Mouse (Mus musculus): ENCODE data around the gene Erv3. TPM values are rescaled to one million over a fixed set of nuclear protein-coding genes. Genes with fewer than 3 reads are reported as not detected.
"Not testable (repeated sequence)": the region's sequence is repeated elsewhere in the genome, so short reads cannot be mapped to it uniquely, and the experiment has no call there.

The Erv3 gene
- total RNA-seq, 2 experiments from 2014 or later = 0.09 to 0.19 TPM

GRCm38 (mm10) chr2:131834296-131834695 lies 25.3 kb downstream of the Erv3 start:
- intact Hi-C loops (cut with DNase I) = no loop called here

GRCm38 (mm10) chr2:131831861-131832260 lies 27.7 kb downstream of the Erv3 start:
- no peak overlapping the region for H3K27ac ChIP-seq
- no peak for DNase-seq (ENCODE audit: extremely low spot score in 1 of 2, low spot score in 2 of 2)
- H3K4me3 ChIP-seq = no peak overlapping the region
- intact Hi-C loops (cut with DNase I) = no loop called here
- no peak for TF ChIP-seq CTCF (IDR thresholded peaks at IDR 0.05)

More at GRCm38 (mm10) chr2:131834296-131834695, 25.3 kb downstream of the Erv3 start:
- H3K27ac ChIP-seq = no peak overlapping the region
- no peak for DNase-seq (ENCODE audit: extremely low spot score in 1 of 2, low spot score in 2 of 2)
- H3K4me3 ChIP-seq = no peak overlapping the region
- TF ChIP-seq CTCF (IDR thresholded peaks at IDR 0.05) = no peak

- DNase-seq (ENCODE audit: extremely low spot score in 1 of 2, low spot score in 2 of 2); H3K4me3 ChIP-seq; intact Hi-C loops (cut with DNase I); H3K27ac ChIP-seq: not testable (repeated sequence)
These were observed 28.6 kb downstream of the Erv3 start for GRCm38 (mm10) chr2:131830945-131831344.

- peak overlapping the region; percentile 24 for H3K4me3 ChIP-seq
- intact Hi-C loops (cut with DNase I) = loop anchor here (1.0 to 10.0 kb wide), 3 partner anchors 82 to 227 kb away; no protein-coding TSS in a partner anchor
- peak overlapping the region; percentile 75 for H3K27ac ChIP-seq
- peak; percentile 47 to 60 for DNase-seq (ENCODE audit: extremely low spot score in 1 of 2, low spot score in 2 of 2)
- peak; percentile 73 for TF ChIP-seq CTCF (IDR thresholded peaks at IDR 0.05)
These were observed 31.3 kb downstream of the Erv3 start for GRCm38 (mm10) chr2:131827999-131828975.

GRCm38 (mm10) chr2:131827026-131827687 lies 32.4 kb downstream of the Erv3 start:
- no peak overlapping the region for H3K27ac ChIP-seq
- intact Hi-C loops (cut with DNase I) = loop anchor here (5.0 to 10.0 kb wide), 2 partner anchors 110 to 228 kb away; no protein-coding TSS in a partner anchor

GRCm38 (mm10) chr2:131825498-131825897 lies 34.0 kb downstream of the Erv3 start:
- no peak for DNase-seq (ENCODE audit: extremely low spot score in 1 of 2, low spot score in 2 of 2)
- intact Hi-C loops (cut with DNase I) = loop anchor here (5.0 to 10.0 kb wide), 2 partner anchors 112 to 229 kb away; no protein-coding TSS in a partner anchor
- Histone ChIP-seq H3K4me3 (no peak overlapping the region), H3K27ac (no peak overlapping the region)
- no peak for TF ChIP-seq CTCF (IDR thresholded peaks at IDR 0.05)

More at GRCm38 (mm10) chr2:131827026-131827687, 32.4 kb downstream of the Erv3 start:
- no peak for DNase-seq (ENCODE audit: extremely low spot score in 1 of 2, low spot score in 2 of 2)
- H3K4me3 ChIP-seq = no peak overlapping the region
- TF ChIP-seq CTCF (IDR thresholded peaks at IDR 0.05) = no peak

- intact Hi-C loops (cut with DNase I) = loop anchor here (10.0 kb wide), 1 partner anchor 231 kb away; no protein-coding TSS in a partner anchor
- no peak for TF ChIP-seq CTCF (IDR thresholded peaks at IDR 0.05)
- Histone ChIP-seq H3K27ac (no peak overlapping the region), H3K4me3 (no peak overlapping the region)
- no peak for DNase-seq (ENCODE audit: extremely low spot score in 1 of 2, low spot score in 2 of 2)
These were observed 35.6 kb downstream of the Erv3 start for GRCm38 (mm10) chr2:131823931-131824330.

GRCm38 (mm10) chr2:131822492-131822891 lies 37.1 kb downstream of the Erv3 start:
- H3K4me3 ChIP-seq = no peak overlapping the region
- no peak overlapping the region for H3K27ac ChIP-seq
- intact Hi-C loops (cut with DNase I) = loop anchor here (10.0 kb wide), 1 partner anchor 232 kb away; no protein-coding TSS in a partner anchor
- DNase-seq (ENCODE audit: extremely low spot score in 1 of 2, low spot score in 2 of 2) = no peak
- no peak for TF ChIP-seq CTCF (IDR thresholded peaks at IDR 0.05)

GRCm38 (mm10) chr2:131821708-131821990 lies 37.9 kb downstream of the Erv3 start:
- Histone ChIP-seq H3K27ac (peak overlapping the region; percentile 51), H3K4me3 (no peak overlapping the region)
- no peak for TF ChIP-seq CTCF (IDR thresholded peaks at IDR 0.05)
- intact Hi-C loops (cut with DNase I) = loop anchor here (2.0 to 10.0 kb wide), 3 partner anchors 233 to 419 kb away; no protein-coding TSS in a partner anchor
- DNase-seq (ENCODE audit: extremely low spot score in 1 of 2, low spot score in 2 of 2) = no peak

GRCm38 (mm10) chr2:131820932-131821707 lies 38.4 kb downstream of the Erv3 start:
- intact Hi-C loops (cut with DNase I) = loop anchor here (1.0 to 10.0 kb wide), 4 partner anchors 128 to 420 kb away; no protein-coding TSS in a partner anchor
- Histone ChIP-seq H3K4me3 (no peak overlapping the region), H3K27ac (peak overlapping the region; percentile 51)
- peak; percentile 82 to 86 for DNase-seq (ENCODE audit: extremely low spot score in 1 of 2, low spot score in 2 of 2)
- TF ChIP-seq CTCF (IDR thresholded peaks at IDR 0.05) = peak; percentile 80

GRCm38 (mm10) chr2:131820088-131820675 lies 39.4 kb downstream of the Erv3 start:
- TF ChIP-seq CTCF (IDR thresholded peaks at IDR 0.05) = peak; percentile 97
- intact Hi-C loops (cut with DNase I) = loop anchor here (1.0 to 10.0 kb wide), 4 partner anchors 129 to 421 kb away; no protein-coding TSS in a partner anchor

More at GRCm38 (mm10) chr2:131820088-131820675, 39.4 kb downstream of the Erv3 start:
- DNase-seq (ENCODE audit: extremely low spot score in 1 of 2, low spot score in 2 of 2) = peak; percentile 83 to 87
- H3K4me3 ChIP-seq = no peak overlapping the region
- H3K27ac ChIP-seq = no peak overlapping the region
